Mouse (Mus musculus): Measurements from ENCODE around the gene Oaz2. TPM values are rescaled to one million over a fixed set of nuclear protein-coding genes. Genes with fewer than 3 reads are reported as not detected.

Oaz2 gene
- polyA plus RNA-seq, 1 experiment: 140 TPM

DNA sequence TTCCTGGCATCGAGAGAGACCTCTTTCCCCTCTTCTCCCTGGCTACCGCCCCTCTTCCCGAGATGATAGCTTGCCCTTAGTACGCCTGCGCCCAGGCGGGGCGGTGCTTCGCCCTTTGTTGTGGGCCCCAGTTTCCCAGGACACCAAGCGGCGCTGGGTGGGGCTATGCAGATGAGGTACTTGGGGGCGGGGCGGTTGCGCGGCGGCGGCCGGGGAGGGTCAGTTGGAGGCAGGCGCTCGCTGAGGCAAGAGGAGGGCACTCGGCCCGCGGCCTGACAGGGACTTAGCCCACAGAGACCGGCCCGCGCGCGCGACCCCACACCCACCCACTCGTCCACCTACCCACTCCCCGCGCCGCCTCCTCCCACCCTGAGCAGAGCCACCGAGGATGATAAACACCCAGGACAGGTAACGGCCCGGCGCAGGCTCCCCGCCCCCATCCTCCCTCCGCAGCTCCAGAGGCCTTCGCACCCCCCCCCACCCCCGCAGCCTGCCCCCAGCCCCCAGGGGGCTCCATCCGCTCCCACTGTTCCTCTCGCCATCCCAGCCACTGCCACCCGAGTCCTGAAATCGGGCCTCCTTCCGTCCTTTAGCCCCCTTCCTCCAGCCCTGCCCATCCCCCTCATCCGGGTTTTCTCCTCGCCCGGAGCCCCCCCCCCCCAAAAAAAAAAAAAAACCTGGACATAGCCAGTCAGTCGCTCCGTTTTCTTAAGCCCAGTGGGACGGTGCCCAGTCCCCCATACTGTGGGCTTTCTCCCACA, 8.7 kb downstream of the Oaz2 start:
- H3ac ChIP-seq (ENCODE audit: control insufficient read depth, insufficient read length): peak overlapping the region; percentile 46
- H3K36me3 ChIP-seq (ENCODE audit: control insufficient read depth, insufficient read depth): no peaks in the 10 kb centered on the region
- no peaks in the 10 kb centered on the region for H3K27me3 ChIP-seq (ENCODE audit: control insufficient read depth, insufficient read depth, insufficient read length)
- peak overlapping the region; percentile 84 for H3K4me2 ChIP-seq (ENCODE audit: low read depth)
- peak overlapping the region; percentile 54 for H3K4me3 ChIP-seq
- peak; percentile 83 for TF ChIP-seq POLR2AphosphoS2 (IDR thresholded peaks at IDR 0.05; ENCODE audit: insufficient read length, low read depth)
- TF ChIP-seq TCF3 (IDR thresholded peaks at IDR 0.05; ENCODE audit: insufficient read length, low read depth): no peak
- peak; percentile 76 for TF ChIP-seq POLR2A (IDR thresholded peaks at IDR 0.05; ENCODE audit: insufficient read length, low read depth)
- TF ChIP-seq E2F4 (IDR thresholded peaks at IDR 0.05; ENCODE audit: insufficient read depth): no peak
- TF ChIP-seq CEBPB (IDR thresholded peaks at IDR 0.05; ENCODE audit: insufficient read depth, poor library complexity, severe bottlenecking): no peak
- no peak for TF ChIP-seq USF1 (IDR thresholded peaks at IDR 0.05; ENCODE audit: low read depth)
- no peak for TF ChIP-seq SRF (IDR thresholded peaks at IDR 0.05; ENCODE audit: control insufficient read depth, insufficient read length, low read depth)
- no peak for TF ChIP-seq REST (IDR thresholded peaks at IDR 0.05; ENCODE audit: insufficient read depth, insufficient read length)
- no peak for TF ChIP-seq MYOD1 (IDR thresholded peaks at IDR 0.05; ENCODE audit: control insufficient read depth in 1 of 3, insufficient read length in 2 of 3, low read depth in 2 of 3)
- no peak for TF ChIP-seq TCF12 (IDR thresholded peaks at IDR 0.05; ENCODE audit: insufficient read depth, poor library complexity, severe bottlenecking)
- peaks cover 42% of the 10 kb centered on the region for H3K79me2 ChIP-seq (ENCODE audit: control insufficient read depth, insufficient read depth)

DNA sequence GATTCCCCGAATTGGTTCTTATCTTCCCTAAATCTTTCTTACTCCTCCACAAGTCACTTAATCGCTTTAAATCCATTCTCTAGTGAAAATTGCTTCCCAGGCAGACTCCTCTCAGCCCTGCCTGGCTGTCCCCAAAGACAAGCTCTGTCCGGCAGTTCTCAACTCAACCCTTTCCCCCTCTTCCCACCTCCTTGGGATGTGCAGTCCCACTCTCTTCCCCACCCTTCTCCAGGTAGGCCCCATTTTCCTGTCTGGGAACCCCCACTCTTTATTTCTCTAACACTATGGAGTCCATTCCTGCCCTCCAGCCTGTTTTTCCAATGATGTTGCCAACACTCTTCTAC, 9.3 kb downstream of the Oaz2 start:
- TF ChIP-seq TCF3 (IDR thresholded peaks at IDR 0.05; ENCODE audit: insufficient read length, low read depth): no peak
- TF ChIP-seq MAX (IDR thresholded peaks at IDR 0.05; ENCODE audit: low read depth): no peak
- no peak for TF ChIP-seq USF1 (IDR thresholded peaks at IDR 0.05; ENCODE audit: low read depth)
- TF ChIP-seq POLR2AphosphoS2 (IDR thresholded peaks at IDR 0.05; ENCODE audit: insufficient read length, low read depth): no peak
- no peak for TF ChIP-seq MYOG (IDR thresholded peaks at IDR 0.05; ENCODE audit: control insufficient read depth in 1 of 3, insufficient read depth in 1 of 3, insufficient read length in 2 of 3, low read depth in 2 of 3)
- no peak for TF ChIP-seq MYOD1 (IDR thresholded peaks at IDR 0.05; ENCODE audit: control insufficient read depth in 1 of 3, insufficient read length in 2 of 3, low read depth in 2 of 3)
- no peak for TF ChIP-seq REST (IDR thresholded peaks at IDR 0.05; ENCODE audit: insufficient read depth, insufficient read length)
- TF ChIP-seq SRF (IDR thresholded peaks at IDR 0.05; ENCODE audit: control insufficient read depth, insufficient read length, low read depth): no peak
- no peak for TF ChIP-seq CEBPB (IDR thresholded peaks at IDR 0.05; ENCODE audit: insufficient read depth, poor library complexity, severe bottlenecking)
- TF ChIP-seq E2F4 (IDR thresholded peaks at IDR 0.05; ENCODE audit: insufficient read depth): no peak
- TF ChIP-seq POLR2A (IDR thresholded peaks at IDR 0.05; ENCODE audit: insufficient read length, low read depth): no peak
- TF ChIP-seq TCF12 (IDR thresholded peaks at IDR 0.05; ENCODE audit: insufficient read depth, poor library complexity, severe bottlenecking): no peak
- Histone ChIP-seq H3ac (ENCODE audit: control insufficient read depth, insufficient read length) (peak overlapping the region; percentile 46), H3K36me3 (ENCODE audit: control insufficient read depth, insufficient read depth) (no peaks in the 10 kb centered on the region), H3K4me3 (peak overlapping the region; percentile 54), H3K79me2 (ENCODE audit: control insufficient read depth, insufficient read depth) (peaks cover 48% of the 10 kb centered on the region), H3K4me2 (ENCODE audit: low read depth) (peak overlapping the region; percentile 81), H3K27me3 (ENCODE audit: control insufficient read depth, insufficient read depth, insufficient read length) (no peaks in the 10 kb centered on the region)

DNA sequence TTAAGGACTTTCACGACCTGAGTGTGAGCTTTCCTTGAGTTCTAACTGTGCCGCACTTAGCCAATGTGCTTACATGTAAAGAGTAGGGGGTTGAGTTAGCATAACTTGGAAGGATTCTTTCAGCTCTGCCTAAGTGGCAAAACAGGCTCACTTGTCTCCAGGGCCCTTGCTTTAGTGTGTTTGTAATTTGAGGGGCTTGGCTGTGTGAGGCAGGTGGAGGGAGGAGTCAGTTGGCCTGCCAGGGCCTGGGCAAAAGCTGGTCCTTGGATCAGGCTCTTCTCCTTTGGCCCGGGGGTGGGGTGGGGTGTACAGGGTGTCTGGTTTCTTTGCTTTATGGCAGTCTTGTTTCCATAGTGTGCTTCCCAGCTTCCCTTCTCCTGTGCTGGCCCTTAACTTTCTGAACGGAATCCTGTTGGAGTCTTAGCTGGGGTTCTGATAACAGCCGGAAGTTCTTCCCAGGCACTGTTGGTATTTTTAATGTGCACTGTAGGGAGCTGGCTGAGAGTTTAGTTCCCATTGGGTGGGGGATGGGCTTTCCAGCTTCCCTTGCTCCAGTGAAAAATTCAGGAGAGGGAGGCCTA, 11.5 kb downstream of the Oaz2 start:
- Histone ChIP-seq H3K4me3 (no peak overlapping the region), H3K4me2 (ENCODE audit: low read depth) (peak overlapping the region; percentile 81)
- TF ChIP-seq MYOD1 (IDR thresholded peaks at IDR 0.05; ENCODE audit: control insufficient read depth in 1 of 3, insufficient read length in 2 of 3, low read depth in 2 of 3) (no peak), POLR2A (IDR thresholded peaks at IDR 0.05; ENCODE audit: insufficient read length, low read depth) (no peak), MYOG (IDR thresholded peaks at IDR 0.05; ENCODE audit: control insufficient read depth in 1 of 3, insufficient read depth in 1 of 3, insufficient read length in 2 of 3, low read depth in 2 of 3) (no peak), TCF3 (IDR thresholded peaks at IDR 0.05; ENCODE audit: insufficient read length, low read depth) (no peak)

DNA sequence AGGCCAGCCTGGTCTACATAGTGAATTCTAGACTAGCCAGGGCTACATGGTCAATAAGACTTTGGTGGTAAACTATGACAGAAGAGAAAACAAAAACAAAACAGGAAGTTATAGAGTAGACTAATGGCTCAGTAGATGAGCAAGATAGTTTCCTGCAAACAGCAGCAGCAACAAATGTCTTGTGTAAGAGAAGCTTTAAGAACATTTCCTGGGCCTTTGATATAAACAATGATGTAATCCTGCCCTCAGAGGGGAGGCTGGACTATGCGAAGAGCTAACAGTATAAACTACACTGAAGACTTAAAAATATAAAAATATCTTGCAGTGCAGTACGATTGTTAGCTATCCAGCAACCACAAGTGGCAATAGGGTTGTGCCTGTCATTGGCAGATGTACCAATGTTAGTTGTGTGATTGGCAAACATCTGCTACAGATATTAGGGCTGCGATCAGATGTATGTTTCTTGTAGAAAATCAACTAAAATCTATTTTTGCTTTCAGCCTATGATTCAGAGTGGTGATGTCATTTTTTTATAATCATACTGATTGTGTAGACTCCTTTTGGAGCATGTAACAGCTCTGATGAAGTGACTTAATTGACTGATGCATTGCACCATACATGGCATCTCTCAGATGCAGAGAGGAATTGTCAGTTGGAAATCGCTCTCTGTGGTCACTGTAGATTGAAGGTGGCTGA, 13.3 kb downstream of the Oaz2 start:
- Histone ChIP-seq H3K4me2 (ENCODE audit: low read depth) (peak overlapping the region; percentile 49), H3ac (ENCODE audit: control insufficient read depth, insufficient read length) (no peak overlapping the region), H3K27me3 (ENCODE audit: control insufficient read depth, insufficient read depth, insufficient read length) (no peaks in the 10 kb centered on the region), H3K4me3 (no peak overlapping the region), H3K36me3 (ENCODE audit: control insufficient read depth, insufficient read depth) (no peaks in the 10 kb centered on the region), H3K79me2 (ENCODE audit: control insufficient read depth, insufficient read depth) (peaks cover 77% of the 10 kb centered on the region)
- TF ChIP-seq E2F4 (IDR thresholded peaks at IDR 0.05; ENCODE audit: insufficient read depth) (no peak), CEBPB (IDR thresholded peaks at IDR 0.05; ENCODE audit: insufficient read depth, poor library complexity, severe bottlenecking) (0 out of 2 replicates have a peak, but pooled peaks have one; percentile 6)

More for the DNA sequence above, 11.5 kb downstream of the Oaz2 start:
- H3ac ChIP-seq (ENCODE audit: control insufficient read depth, insufficient read length): no peak overlapping the region
- no peaks in the 10 kb centered on the region for H3K36me3 ChIP-seq (ENCODE audit: control insufficient read depth, insufficient read depth)
- no peaks in the 10 kb centered on the region for H3K27me3 ChIP-seq (ENCODE audit: control insufficient read depth, insufficient read depth, insufficient read length)
- peaks cover 70% of the 10 kb centered on the region for H3K79me2 ChIP-seq (ENCODE audit: control insufficient read depth, insufficient read depth)

DNA sequence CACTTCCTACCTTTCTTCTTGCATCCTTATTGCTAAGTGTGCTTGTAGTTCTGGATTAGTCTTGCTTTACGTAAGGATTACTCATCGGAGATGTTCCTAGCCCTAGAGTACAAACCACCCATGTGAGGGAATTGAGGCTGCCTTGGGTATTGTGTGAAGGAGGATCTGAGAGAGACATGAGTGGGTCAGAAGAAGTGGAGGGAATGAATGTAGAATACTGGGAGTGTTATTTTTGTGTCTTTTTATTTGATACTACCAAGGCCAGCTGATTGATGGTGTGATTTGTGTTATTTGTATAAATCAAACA, 13.8 kb downstream of the Oaz2 start:
- Histone ChIP-seq H3ac (ENCODE audit: control insufficient read depth, insufficient read length) (no peak overlapping the region), H3K4me2 (ENCODE audit: low read depth) (peak overlapping the region; percentile 49), H3K27me3 (ENCODE audit: control insufficient read depth, insufficient read depth, insufficient read length) (no peaks in the 10 kb centered on the region), H3K36me3 (ENCODE audit: control insufficient read depth, insufficient read depth) (peaks cover 5% of the 10 kb centered on the region), H3K4me3 (no peak overlapping the region), H3K79me2 (ENCODE audit: control insufficient read depth, insufficient read depth) (peaks cover 77% of the 10 kb centered on the region)
- TF ChIP-seq MAX (IDR thresholded peaks at IDR 0.05; ENCODE audit: low read depth) (no peak), MYOD1 (IDR thresholded peaks at IDR 0.05; ENCODE audit: control insufficient read depth in 1 of 3, insufficient read length in 2 of 3, low read depth in 2 of 3) (no peak), POLR2AphosphoS2 (IDR thresholded peaks at IDR 0.05; ENCODE audit: insufficient read length, low read depth) (no peak), SRF (IDR thresholded peaks at IDR 0.05; ENCODE audit: control insufficient read depth, insufficient read length, low read depth) (no peak), TCF12 (IDR thresholded peaks at IDR 0.05; ENCODE audit: insufficient read depth, poor library complexity, severe bottlenecking) (no peak), E2F4 (IDR thresholded peaks at IDR 0.05; ENCODE audit: insufficient read depth) (no peak), REST (IDR thresholded peaks at IDR 0.05; ENCODE audit: insufficient read depth, insufficient read length) (no peak)
